Comparison of ENCODE assay signal across 9 mouse cellular contexts in genomic region chr5:114785196-114785595, GRCm38 (mm10). TPM values are rescaled to one million over a fixed set of nuclear protein-coding genes. Genes with fewer than 3 reads are reported as not detected.
DNase-seq lines count a peak whose midpoint lies in the region; ATAC-seq and TF ChIP-seq lines count a peak whose summit lies in the region.
"Had no signal": no experiment of that assay in that cellular context is flagged by ENCODE, and none has a peak within 500 bp of the region (broad histone marks: within the 10 kb centered on the region; RNA-seq: fewer than 3 reads in every experiment).

No protein-coding gene starts in this region.

- TF ChIP-seq POLR2A in bone marrow, adult 2 months (IDR thresholded peaks at IDR 0.05; ENCODE audit: borderline replicate concordance, control insufficient read depth, low read depth, low read length) = no peak

- no peak for TF ChIP-seq CTCF in bone marrow, adult 2 months (IDR thresholded peaks at IDR 0.05; ENCODE audit: control insufficient read depth, insufficient read depth, low read length)

- 68% methylated on average over 5 of the region's 5 CpGs for WGBS in heart, embryonic 14.5 days
- 50% methylated on average over 5 of the region's 5 CpGs for WGBS in lung, embryonic 16.5 days
- WGBS in bone marrow, adult 2 months = 6% methylated on average over 5 of the region's 5 CpGs
- WGBS in liver, embryonic 13.5 days (ENCODE audit: insufficient replicate concordance) = 36% methylated on average over 5 of the region's 5 CpGs

- no peak overlapping the region for H3K4me2 ChIP-seq in heart, embryonic 14.5 days (ENCODE audit: low read length)
- peak overlapping the region; percentile 30; the same call in 1 of the 2 replicates for H3K4me2 ChIP-seq in lung, embryonic 16.5 days (ENCODE audit: low read depth, low read length)
- H3K4me2 ChIP-seq in liver, embryonic 13.5 days = peak overlapping the region; percentile 56
- H3K4me2 ChIP-seq: midbrain, embryonic 12.5 days had no signal

- H3K4me3 ChIP-seq in heart, embryonic 14.5 days (ENCODE audit: control insufficient read depth in 1 of 2, insufficient read depth in 1 of 2, low read depth in 1 of 2, low read length in 2 of 2) = no peak overlapping the region
- no peak overlapping the region for H3K4me3 ChIP-seq in lung, embryonic 16.5 days (ENCODE audit: low read length)
- no peak overlapping the region for H3K4me3 ChIP-seq in bone marrow, adult 2 months (replicated peaks; ENCODE audit: control insufficient read depth, low read depth, low read length)
- H3K4me3 ChIP-seq in liver, embryonic 13.5 days (replicated peaks) = no peak overlapping the region
- H3K4me3 ChIP-seq: midbrain, embryonic 12.5 days had no signal

- DNase-seq in heart, adult 11 months = no peak
- DNase-seq in lung, postnatal 14 days = no peak
- DNase-seq in liver, embryonic 13.5 days = no peak
- DNase-seq in left cerebral cortex, adult 8-10 months (ENCODE audit: low spot score in 2 of 2) = no peak
- DNase-seq: cerebellum, postnatal 14 days had no signal

- no peak for ATAC-seq in heart, embryonic 14.5 days (ENCODE audit: insufficient number of reproducible peaks, insufficient read depth, low FRiP score, low read depth)
- no peak; the same call in 1 of the 2 replicates for ATAC-seq in lung, embryonic 16.5 days (ENCODE audit: low read depth)
- no peak for ATAC-seq in liver, embryonic 13.5 days (ENCODE audit: low read depth)

- peaks cover 22 to 35% of the 10 kb centered on the region in 2 experiments for H3K4me1 ChIP-seq in heart, embryonic 14.5 days (ENCODE audit: control insufficient read depth in 2 of 2, insufficient read depth in 2 of 2, low read length in 2 of 2)
- H3K4me1 ChIP-seq in lung, embryonic 16.5 days (replicated peaks; ENCODE audit: control insufficient read depth, insufficient read depth, low read length) = peaks cover 40% of the 10 kb centered on the region
- peaks cover 23% of the 10 kb centered on the region for H3K4me1 ChIP-seq in bone marrow, adult 2 months (ENCODE audit: control insufficient read depth, insufficient read depth, low read length)
- peaks cover 58% of the 10 kb centered on the region for H3K4me1 ChIP-seq in liver, embryonic 13.5 days (replicated peaks)

- H3K27me3 ChIP-seq in heart, embryonic 14.5 days (ENCODE audit: control insufficient read depth, insufficient read depth, low read length) = no peaks in the 10 kb centered on the region
- H3K27me3 ChIP-seq in lung, embryonic 16.5 days (ENCODE audit: control insufficient read depth, insufficient read depth, low read depth, low read length) = no peaks in the 10 kb centered on the region
- no peaks in the 10 kb centered on the region for H3K27me3 ChIP-seq in liver, embryonic 13.5 days
- H3K27me3 ChIP-seq: midbrain, embryonic 12.5 days had no signal

- H3K9me3 ChIP-seq in heart, embryonic 14.5 days (ENCODE audit: control insufficient read depth, low read length) = no peaks in the 10 kb centered on the region
- no peaks in the 10 kb centered on the region for H3K9me3 ChIP-seq in lung, embryonic 16.5 days (ENCODE audit: control insufficient read depth, low read length)
- no peaks in the 10 kb centered on the region for H3K9me3 ChIP-seq in liver, embryonic 13.5 days (replicated peaks)
- H3K9me3 ChIP-seq: midbrain, embryonic 12.5 days had no signal

- H3K9ac ChIP-seq in heart, embryonic 14.5 days (ENCODE audit: low read length) = peak overlapping the region; percentile 48; the same call in 1 of the 2 replicates
- peak overlapping the region; percentile 58 for H3K9ac ChIP-seq in lung, embryonic 16.5 days (ENCODE audit: low read length)
- peak overlapping the region; percentile 63 for H3K9ac ChIP-seq in liver, embryonic 13.5 days
- H3K9ac ChIP-seq: midbrain, embryonic 12.5 days had no signal

- peaks cover 39% of the 10 kb centered on the region for H3K36me3 ChIP-seq in heart, embryonic 14.5 days (ENCODE audit: control insufficient read depth, insufficient read depth, low read length)
- peaks cover 13% of the 10 kb centered on the region for H3K36me3 ChIP-seq in lung, embryonic 16.5 days (ENCODE audit: control insufficient read depth, insufficient read depth, low read length)
- peaks cover 50% of the 10 kb centered on the region for H3K36me3 ChIP-seq in liver, embryonic 13.5 days

- peak overlapping the region; percentile 46 to 64 for H3K27ac ChIP-seq in heart, embryonic 14.5 days (replicated peaks in 1 of 2; ENCODE audit: control insufficient read depth in 1 of 2, insufficient read depth in 1 of 2, low read depth in 2 of 2, low read length in 2 of 2)
- peak overlapping the region; percentile 96 for H3K27ac ChIP-seq in lung, embryonic 16.5 days (ENCODE audit: low read length)
- H3K27ac ChIP-seq in bone marrow, adult 2 months (ENCODE audit: control insufficient read depth, insufficient read depth, low read depth, low read length, poor library complexity) = peak overlapping the region; percentile 54
- peak overlapping the region; percentile 81 for H3K27ac ChIP-seq in liver, embryonic 13.5 days
- H3K27ac ChIP-seq: midbrain, embryonic 12.5 days had no signal

RNA-seq across cellular contexts. Expression of gene Git2, which starts 9.9 kb away (rescaled TPM):
- polyA plus RNA-seq in heart, embryonic 14.5 days (2014; fragmentation: Nextera tagmentation; extraction: Ambion mirVana) = 32.6 TPM in 2 replicates
- 57.4 and 59.0 TPM in 2 replicates for polyA plus RNA-seq in lung, embryonic 16.5 days (2015; fragmentation: Nextera tagmentation; extraction: Ambion mirVana)
- 33.6 and 52.4 TPM in 2 replicates for polyA plus RNA-seq in bone marrow, adult 2 months (2011; ENCODE audit: insufficient read depth, insufficient read length, low replicate concordance, missing spikeins)
- 14.8 and 16.3 TPM in 2 replicates for polyA plus RNA-seq in liver, embryonic 13.5 days (2015; fragmentation: Nextera tagmentation; extraction: Ambion mirVana)
- total RNA-seq in left cerebral cortex, adult 8-10 months (2022) = 10 to 100 TPM; 50.4 to 53.8 (median 52.0) TPM

RNA-seq across cellular contexts. Expression of gene Ankrd13a, which starts 10.7 kb away (rescaled TPM):
- polyA plus RNA-seq in heart, embryonic 14.5 days (2014; fragmentation: Nextera tagmentation; extraction: Ambion mirVana) = 41.2 and 42.3 TPM in 2 replicates
- 31.2 and 43.1 TPM in 2 replicates for polyA plus RNA-seq in lung, embryonic 16.5 days (2015; fragmentation: Nextera tagmentation; extraction: Ambion mirVana)
- 60.5 and 99.2 TPM in 2 replicates for polyA plus RNA-seq in bone marrow, adult 2 months (2011; ENCODE audit: insufficient read depth, insufficient read length, low replicate concordance, missing spikeins)
- polyA plus RNA-seq in liver, embryonic 13.5 days (2015; fragmentation: Nextera tagmentation; extraction: Ambion mirVana) = 43.3 and 49.0 TPM in 2 replicates
- total RNA-seq in left cerebral cortex, adult 8-10 months (2022) = 10 to 100 TPM; 39.5 to 52.2 (median 45.9) TPM

RNA-seq across cellular contexts. Expression of gene 1500011B03Rik, which starts 38.1 kb away (rescaled TPM):
- polyA plus RNA-seq in heart, embryonic 14.5 days (2014; fragmentation: Nextera tagmentation; extraction: Ambion mirVana) = 52.5 and 58.7 TPM in 2 replicates
- 70.6 and 70.9 TPM in 2 replicates for polyA plus RNA-seq in lung, embryonic 16.5 days (2015; fragmentation: Nextera tagmentation; extraction: Ambion mirVana)
- 16.9 and 25.3 TPM in 2 replicates for polyA plus RNA-seq in bone marrow, adult 2 months (2011; ENCODE audit: insufficient read depth, insufficient read length, low replicate concordance, missing spikeins)
- 31.0 and 32.0 TPM in 2 replicates for polyA plus RNA-seq in liver, embryonic 13.5 days (2015; fragmentation: Nextera tagmentation; extraction: Ambion mirVana)
- total RNA-seq in left cerebral cortex, adult 8-10 months (2022) = 100 to 1,000 TPM; 142 to 159 (median 153) TPM
